Mouse (Mus musculus): Measurements from ENCODE around the gene Coro7.

GRCm38 (mm10) chr16:4665726-4666125, 13.9 kb downstream of the Coro7 start:
- TF ChIP-seq CTCF (IDR thresholded peaks at IDR 0.05; ENCODE audit: low read depth) (no peak), EP300 (IDR thresholded peaks at IDR 0.05; ENCODE audit: low read depth) (no peak)
